11 mouse cellular contexts compared by ENCODE assay signal in genomic region chr6:38753729-38754128, GRCm38 (mm10).
DNase-seq lines count a peak whose midpoint lies in the region; ATAC-seq and TF ChIP-seq lines count a peak whose summit lies in the region.
"Had no signal": no experiment of that assay in that cellular context is flagged by ENCODE, and none has a peak within 500 bp of the region (broad histone marks: within the 10 kb centered on the region; RNA-seq: fewer than 3 reads in every experiment).

No protein-coding gene starts in this region.

- DNase-seq in liver, adult 2 months (ENCODE audit: extremely low read depth, low read depth, low spot score) = peak; percentile 95
- DNase-seq in liver = no peak
- peak; percentile 80 for DNase-seq in adrenal gland, postnatal 10 days
- DNase-seq in heart, postnatal 0 days (ENCODE audit: low spot score) = peak; percentile 76
- peak; percentile 13 for DNase-seq in large intestine, adult 2 months (ENCODE audit: low read depth, low spot score)
- DNase-seq in yolk sac, embryonic 10.5 days (ENCODE audit: low spot score) = no peak
- no peak for DNase-seq in embryo, embryonic 10.5 days (ENCODE audit: low spot score)
- DNase-seq: left cerebral cortex, postnatal 4 days; thymus, postnatal 14 days had no signal

- no peaks in the 10 kb centered on the region for H3K27me3 ChIP-seq in liver, adult 2 months (ENCODE audit: control insufficient read depth, insufficient read depth, low read length)
- H3K27me3 ChIP-seq in heart, postnatal 0 days (ENCODE audit: control insufficient read depth, insufficient read depth, low read length) = no peaks in the 10 kb centered on the region
- H3K27me3 ChIP-seq: embryonic facial prominence, embryonic 13.5 days had no signal

- TF ChIP-seq POLR2A in liver, adult 2 months (IDR thresholded peaks at IDR 0.05; ENCODE audit: extremely low read depth, insufficient read depth, low read length) = no peak

- no peaks in the 10 kb centered on the region for H3K9me3 ChIP-seq in heart, postnatal 0 days (replicated peaks; ENCODE audit: control insufficient read depth, low read length)
- H3K9me3 ChIP-seq: embryonic facial prominence, embryonic 13.5 days had no signal

- peak overlapping the region; percentile 75 for H3K27ac ChIP-seq in liver, adult 2 months (replicated peaks; ENCODE audit: insufficient read depth, low read depth, low read length)
- H3K27ac ChIP-seq in heart, postnatal 0 days (ENCODE audit: low read depth) = peak overlapping the region; percentile 84
- H3K27ac ChIP-seq: embryonic facial prominence, embryonic 13.5 days had no signal

- H3K4me3 ChIP-seq in liver, adult 2 months (ENCODE audit: insufficient read depth, low read depth, low read length) = no peak overlapping the region
- H3K4me3 ChIP-seq in heart, postnatal 0 days (ENCODE audit: low read depth, low read length) = no peak overlapping the region
- H3K4me3 ChIP-seq: embryonic facial prominence, embryonic 13.5 days had no signal

- TF ChIP-seq EP300 in heart, postnatal 0 days (IDR thresholded peaks at IDR 0.05; ENCODE audit: low read depth) = no peak

- peaks cover 12% of the 10 kb centered on the region; the same call in 1 of the 2 replicates for H3K79me2 ChIP-seq in liver, adult 2 months (ENCODE audit: control insufficient read depth, insufficient read depth, low read length)

- H3K4me2 ChIP-seq in heart, postnatal 0 days (ENCODE audit: low read depth, low read length) = no peak overlapping the region
- H3K4me2 ChIP-seq: embryonic facial prominence, embryonic 13.5 days had no signal

- WGBS in liver, adult 2 months = 8% methylated on average over 2 of the region's 2 CpGs
- WGBS in heart, postnatal 0 days = 34% methylated on average over 2 of the region's 2 CpGs
- 28% methylated on average over 2 of the region's 2 CpGs for WGBS in large intestine, adult 2 months

- H3K36me3 ChIP-seq in liver, adult 2 months (ENCODE audit: control insufficient read depth, insufficient read depth, low read length) = no peaks in the 10 kb centered on the region
- no peaks in the 10 kb centered on the region for H3K36me3 ChIP-seq in heart, postnatal 0 days (replicated peaks; ENCODE audit: control insufficient read depth, insufficient read depth, low read length)
- H3K36me3 ChIP-seq: embryonic facial prominence, embryonic 13.5 days had no signal

- no peak for TF ChIP-seq CTCF in liver, adult 2 months (IDR thresholded peaks at IDR 0.05; ENCODE audit: low read depth, low read length)
- no peak for TF ChIP-seq CTCF in heart, postnatal 0 days (IDR thresholded peaks at IDR 0.05; ENCODE audit: low read depth)

- H3K4me1 ChIP-seq in liver, adult 2 months (ENCODE audit: control insufficient read depth, insufficient read depth, low read length) = peaks cover 21% of the 10 kb centered on the region
- peaks cover 38% of the 10 kb centered on the region for H3K4me1 ChIP-seq in heart, postnatal 0 days (ENCODE audit: control insufficient read depth, insufficient read depth)

- no peak overlapping the region for H3K9ac ChIP-seq in liver, adult 2 months (ENCODE audit: low read depth, low read length)
- H3K9ac ChIP-seq in heart, postnatal 0 days (replicated peaks; ENCODE audit: low read depth, low read length) = no peak overlapping the region
- H3K9ac ChIP-seq: embryonic facial prominence, embryonic 13.5 days had no signal

- peak; percentile 91 for ATAC-seq in heart, postnatal 0 days (ENCODE audit: insufficient read depth, low read depth)
- no peak for ATAC-seq in activated CD4-positive, CD25-positive, alpha-beta regulatory T cell, adult 4 months

Comparison
In these comparisons a context has a peak if more than half of its experiments do, and no peak if none do; other contexts are left out.
1. DNase-seq: peak in liver, adult 2 months (single experiment), adrenal gland, postnatal 10 days (single experiment), heart, postnatal 0 days (single experiment) and large intestine, adult 2 months (single experiment); none in liver (single experiment), yolk sac, embryonic 10.5 days (single experiment) and embryo, embryonic 10.5 days (single experiment).